Mouse (Mus musculus): Measurements from ENCODE around the gene 6030468B19Rik.

The 6030468B19Rik gene

GRCm38 (mm10) chr11:117854241-117854640 lies 56.8 kb downstream of the 6030468B19Rik start:
- DNase-seq (ENCODE audit: extremely low spot score, low read depth, low spot score): no peak

DNA sequence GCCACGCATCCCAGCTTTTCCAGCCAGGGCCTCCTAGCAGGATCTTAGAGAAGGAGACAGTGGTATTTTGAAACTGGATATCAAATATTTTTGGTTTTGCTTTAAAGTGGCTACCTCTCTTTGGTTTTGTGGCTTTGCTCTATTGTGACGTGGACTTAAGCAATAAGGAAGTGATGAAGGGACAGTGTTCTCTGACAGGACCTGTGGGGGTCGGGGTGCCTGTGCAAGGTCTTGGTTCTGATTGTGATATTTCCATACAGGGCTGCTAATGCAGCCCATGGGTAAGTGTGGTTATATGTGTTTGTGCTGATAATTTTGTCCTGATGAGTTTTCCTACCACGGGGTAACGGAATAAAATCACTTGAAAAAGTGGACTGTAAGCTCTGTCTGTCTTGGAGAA lies 57.9 kb downstream of the 6030468B19Rik start:
- no peak for DNase-seq (ENCODE audit: extremely low spot score, low read depth, low spot score)

DNA sequence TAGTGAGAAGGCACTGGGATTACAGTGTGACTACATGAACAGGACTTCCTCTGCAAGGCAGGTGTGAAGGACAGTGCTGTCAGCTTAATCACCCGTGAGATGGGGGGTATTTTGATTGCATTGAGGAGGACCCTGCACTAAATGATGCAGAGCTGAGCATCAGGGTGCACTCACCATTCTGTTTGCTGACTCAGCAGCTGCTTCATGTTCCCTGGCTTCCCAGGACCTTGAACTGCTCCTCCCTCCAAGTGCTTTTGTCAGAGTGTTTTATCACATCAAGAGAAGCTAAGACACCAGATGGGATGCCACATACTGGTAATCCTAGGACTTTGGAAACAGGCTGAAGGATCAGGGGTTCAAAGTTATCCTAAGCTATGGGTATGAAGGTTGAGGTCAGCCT lies 58.5 kb downstream of the 6030468B19Rik start:
- DNase-seq (ENCODE audit: extremely low spot score, low read depth, low spot score): no peak

All from hindlimb bud, embryonic 11.5 days (tissue).